Mouse (Mus musculus) CD4-positive helper T cell, adult 2 months (primary cell): ENCODE measurements around the gene Maml3.

ENCODE experiments used
- DNase-seq: peaks from one replicate; pipeline ENCODE4 v3.0.0-alpha.2; 2012; ENCODE audit warnings: low read depth, missing footprints, low spot score

Maml3 gene

GRCm38 (mm10) chr3:51830821-51831429 is 274.0 kb downstream of the Maml3 start:
- DNase-seq: no peak

GRCm38 (mm10) chr3:51825530-51825929 is 279.3 kb downstream of the Maml3 start:
- no peak for DNase-seq

- DNase-seq: no peak
Observed at GRCm38 (mm10) chr3:51824506-51824905, 280.4 kb downstream of the Maml3 start.

GRCm38 (mm10) chr3:51821551-51821950 is 283.3 kb downstream of the Maml3 start:
- DNase-seq: no peak

GRCm38 (mm10) chr3:51819109-51819508 is 285.8 kb downstream of the Maml3 start:
- no peak for DNase-seq

GRCm38 (mm10) chr3:51817919-51818318 is 287.0 kb downstream of the Maml3 start:
- DNase-seq: no peak

GRCm38 (mm10) chr3:51817329-51817728 is 287.5 kb downstream of the Maml3 start:
- no peak for DNase-seq

GRCm38 (mm10) chr3:51816517-51817285 is 288.2 kb downstream of the Maml3 start:
- DNase-seq: no peak

DNA sequence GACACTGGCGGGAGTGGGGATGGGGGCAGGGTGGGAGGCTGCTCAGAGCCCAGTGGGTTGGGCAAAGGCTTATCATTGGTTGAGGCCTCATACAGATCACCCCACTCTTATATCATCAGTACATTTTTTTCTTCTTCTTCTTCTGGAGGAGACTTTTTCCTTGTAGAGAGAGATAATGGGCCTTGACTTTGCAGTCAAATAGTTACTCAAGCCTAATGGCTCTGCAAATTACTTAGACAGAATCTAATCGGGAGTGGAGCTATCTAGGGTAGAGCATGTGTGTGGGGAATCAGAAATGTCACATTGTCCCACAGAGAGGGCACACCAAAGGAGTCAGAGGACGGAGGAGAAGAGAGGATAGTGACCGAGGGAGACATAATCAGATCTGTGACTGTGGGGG is 290.8 kb downstream of the Maml3 start:
- DNase-seq: no peak

GRCm38 (mm10) chr3:51813186-51813585 is 291.7 kb downstream of the Maml3 start:
- no peak for DNase-seq

DNA sequence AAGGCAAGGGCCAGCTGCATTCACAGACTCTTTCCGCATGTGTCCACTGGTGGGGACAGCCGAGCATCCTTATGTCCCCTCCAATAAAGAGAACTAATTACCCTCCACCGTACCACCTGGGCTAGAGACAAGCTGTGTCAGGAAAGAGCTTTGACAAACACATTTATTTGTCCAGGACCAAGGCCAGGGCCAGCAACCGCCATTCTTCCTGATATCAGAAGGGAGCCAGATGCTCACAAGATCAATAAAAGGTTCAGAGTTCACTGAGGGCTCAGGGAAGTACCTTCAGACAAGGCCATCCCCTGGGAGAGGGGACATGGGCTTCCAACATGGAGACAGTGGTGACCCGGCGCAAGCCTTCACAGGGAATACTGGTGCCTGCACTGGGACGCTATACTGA is 294.1 kb downstream of the Maml3 start:
- DNase-seq: no peak

DNA sequence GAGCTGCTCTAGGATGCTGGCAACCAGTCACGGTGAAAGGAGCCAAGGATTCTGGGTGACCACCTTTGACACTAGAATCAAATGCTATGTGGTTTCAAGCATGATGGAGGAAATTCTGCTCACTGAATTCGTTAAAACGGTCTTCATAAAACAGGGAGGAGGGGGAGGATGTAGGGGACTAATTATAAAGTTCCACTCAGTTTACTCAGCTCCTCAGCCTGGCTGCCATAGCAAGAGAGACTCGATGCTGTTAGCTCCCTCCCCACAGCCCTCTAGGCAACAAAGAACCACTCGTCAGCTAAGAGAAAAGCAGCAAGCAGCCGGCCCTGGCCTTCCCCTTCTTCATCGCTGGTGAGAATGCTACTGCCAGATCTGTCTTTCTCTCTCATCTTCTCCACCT is 295.1 kb downstream of the Maml3 start:
- no peak for DNase-seq

GRCm38 (mm10) chr3:51807981-51808870 is 296.6 kb downstream of the Maml3 start:
- DNase-seq: no peak

- no peak for DNase-seq
Observed at GRCm38 (mm10) chr3:51805488-51806318, 299.2 kb downstream of the Maml3 start.

- DNase-seq: no peak
Observed at GRCm38 (mm10) chr3:51803903-51804302, 301.0 kb downstream of the Maml3 start.

DNA sequence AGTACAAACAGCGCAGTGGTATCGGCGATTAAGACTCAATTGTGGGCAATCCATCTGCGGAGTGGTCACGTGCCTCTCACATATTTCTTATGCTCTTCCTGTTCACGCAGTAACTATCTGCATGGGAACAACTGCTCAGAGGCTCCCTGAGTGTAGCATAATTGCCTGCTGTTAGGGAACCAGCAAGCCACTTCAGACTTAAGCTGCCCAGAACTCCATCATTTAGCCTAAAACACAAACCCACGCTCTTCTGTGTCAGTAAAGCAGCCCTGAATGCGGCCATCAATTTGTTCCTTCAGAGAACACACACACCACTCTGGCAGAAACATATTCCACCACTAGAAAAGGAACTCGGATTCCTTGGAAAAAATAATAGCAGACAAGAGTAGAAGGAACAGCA is 305.2 kb downstream of the Maml3 start:
- no peak for DNase-seq

GRCm38 (mm10) chr3:51796838-51797237 is 308.0 kb downstream of the Maml3 start:
- DNase-seq: no peak

- DNase-seq: peak; percentile 57
Observed at GRCm38 (mm10) chr3:51796219-51796828, 308.6 kb downstream of the Maml3 start.

DNA sequence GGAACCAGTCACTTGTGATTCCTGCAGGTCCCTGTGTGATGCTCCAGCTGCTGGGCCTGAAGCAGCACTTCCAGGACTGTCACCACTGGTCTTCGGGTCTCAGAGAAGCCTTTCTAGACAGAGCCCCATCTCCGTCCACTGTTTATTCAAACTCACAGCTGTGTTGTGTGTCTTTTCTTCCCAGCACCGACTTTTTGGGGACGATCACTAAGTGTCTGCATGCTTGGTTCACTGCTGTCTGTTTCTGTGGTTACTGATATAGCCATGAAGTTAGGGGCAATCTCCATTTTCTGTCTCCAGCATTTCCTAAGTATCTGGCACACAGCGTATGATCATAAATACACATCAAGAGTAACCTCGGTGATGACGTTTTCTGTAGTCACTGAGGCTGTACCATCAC is 313.3 kb downstream of the Maml3 start:
- no peak for DNase-seq

DNA sequence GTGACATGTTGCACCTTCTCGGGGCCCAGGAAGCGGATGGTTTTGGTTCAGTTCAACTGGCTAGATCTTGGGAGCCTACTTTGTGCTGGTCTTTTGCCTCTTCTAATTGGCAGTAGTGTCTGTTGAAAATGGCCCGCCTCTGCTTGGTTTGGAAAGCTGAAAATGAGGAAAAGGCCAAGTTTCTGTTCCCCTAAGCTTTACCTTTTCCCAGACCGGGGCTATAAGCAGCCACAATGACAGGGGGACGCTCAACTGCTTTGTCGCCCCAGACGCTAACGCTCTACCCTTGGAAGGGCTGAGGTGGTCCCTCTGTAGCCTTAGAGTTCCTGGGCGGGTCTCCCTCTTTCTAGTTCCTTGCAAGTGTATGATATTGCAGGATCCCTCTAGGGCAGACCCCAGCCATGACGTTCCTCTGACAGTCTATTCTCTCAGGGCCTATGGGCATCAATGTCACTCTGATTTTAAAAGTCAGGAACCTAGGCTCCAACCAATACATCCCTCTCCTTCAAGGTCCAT is 315.4 kb downstream of the Maml3 start:
- no peak for DNase-seq
